Mouse (Mus musculus): ENCODE results near the gene Col28a1. TPM values are rescaled to one million over a fixed set of nuclear protein-coding genes. Genes with fewer than 3 reads are reported as not detected.

Gene Col28a1
- polyA plus RNA-seq (2014; fragmentation: Illumina TruSeq; extraction: RNeasy Lipid Tissue Mini Kit (QIAGEN cat#74804); ENCODE audit: low read depth, low replicate concordance), result 0.68 TPM

GRCm38 (mm10) chr6:8192517-8192916 is at the start of gene Col28a1:
Gene Col28a1 (minus strand): TSS chr6:8192617.

GRCm38 (mm10) chr6:8209047-8209865 is 16.8 kb upstream of the Col28a1 start, which contains the start of gene Mios:
Gene Mios (plus strand): TSS chr6:8209222.

Other genes starting within 250 kb of the Col28a1 start
- gene Mios, start 16.6 kb upstream of the Col28a1 start, polyA plus RNA-seq (2014; fragmentation: Illumina TruSeq; extraction: RNeasy Lipid Tissue Mini Kit (QIAGEN cat#74804); ENCODE audit: low read depth, low replicate concordance), result 15.0 TPM
- 25.6 TPM for gene Rpa3, start 66.6 kb upstream of the Col28a1 start, polyA plus RNA-seq (2014; fragmentation: Illumina TruSeq; extraction: RNeasy Lipid Tissue Mini Kit (QIAGEN cat#74804); ENCODE audit: low read depth, low replicate concordance)
- 12.9 TPM for gene Umad1, start 66.7 kb upstream of the Col28a1 start, polyA plus RNA-seq (2014; fragmentation: Illumina TruSeq; extraction: RNeasy Lipid Tissue Mini Kit (QIAGEN cat#74804); ENCODE audit: low read depth, low replicate concordance)
- gene Gm45062, start 66.8 kb upstream of the Col28a1 start, polyA plus RNA-seq (2014; fragmentation: Illumina TruSeq; extraction: RNeasy Lipid Tissue Mini Kit (QIAGEN cat#74804); ENCODE audit: low read depth, low replicate concordance), result 4.2 TPM

Data from heart, adult 10 weeks (tissue).